In genomic region chr19:43875996-43876395, GRCm38 (mm10) we compare ENCODE assay signal across 12 mouse cellular contexts.
DNase-seq lines count a peak whose midpoint lies in the region; ATAC-seq and TF ChIP-seq lines count a peak whose summit lies in the region.
"Had no signal": no experiment of that assay in that cellular context is flagged by ENCODE, and none has a peak within 500 bp of the region (broad histone marks: within the 10 kb centered on the region; RNA-seq: fewer than 3 reads in every experiment).

No protein-coding gene starts in this region.

- H3K4me1 ChIP-seq in forebrain, embryonic 10.5 days, result peaks cover 52% of the 10 kb centered on the region
- H3K4me1 ChIP-seq in forebrain, embryonic 15.5 days, result peaks cover 44% of the 10 kb centered on the region
- peaks cover 31% of the 10 kb centered on the region for H3K4me1 ChIP-seq in lung, embryonic 14.5 days (ENCODE audit: insufficient read depth)
- peaks cover 24% of the 10 kb centered on the region for H3K4me1 ChIP-seq in limb, embryonic 10.5 days

- peaks cover 47% of the 10 kb centered on the region for H3K36me3 ChIP-seq in forebrain, embryonic 10.5 days (replicated peaks)
- H3K36me3 ChIP-seq in forebrain, embryonic 15.5 days, result peaks cover 6% of the 10 kb centered on the region; the same call in 1 of the 2 replicates
- H3K36me3 ChIP-seq in lung, embryonic 14.5 days (ENCODE audit: insufficient read depth), result peaks cover 43% of the 10 kb centered on the region
- peaks cover 46% of the 10 kb centered on the region for H3K36me3 ChIP-seq in limb, embryonic 10.5 days

- no peak for ATAC-seq in forebrain, embryonic 15.5 days (replicated peaks)
- ATAC-seq in lung, embryonic 14.5 days (ENCODE audit: insufficient read depth), result no peak

- H3K27me3 ChIP-seq in forebrain, embryonic 10.5 days (ENCODE audit: poor library complexity, severe bottlenecking), result no peaks in the 10 kb centered on the region
- H3K27me3 ChIP-seq in forebrain, embryonic 15.5 days, result no peaks in the 10 kb centered on the region
- no peaks in the 10 kb centered on the region for H3K27me3 ChIP-seq in lung, embryonic 14.5 days (ENCODE audit: insufficient read depth, low read length)
- H3K27me3 ChIP-seq in limb, embryonic 10.5 days (ENCODE audit: low read depth, poor library complexity, severe bottlenecking), result no peaks in the 10 kb centered on the region
- H3K27me3 ChIP-seq: embryonic facial prominence, embryonic 13.5 days; heart, embryonic 15.5 days; neural tube, embryonic 13.5 days had no signal

- H3K9ac ChIP-seq in forebrain, embryonic 15.5 days (replicated peaks), result no peak overlapping the region
- no peak overlapping the region for H3K9ac ChIP-seq in lung, embryonic 14.5 days
- H3K9ac ChIP-seq: embryonic facial prominence, embryonic 13.5 days; heart, embryonic 15.5 days; neural tube, embryonic 13.5 days had no signal

- peak overlapping the region; percentile 65; the same call in 1 of the 2 replicates for H3K27ac ChIP-seq in forebrain, embryonic 10.5 days
- H3K27ac ChIP-seq in forebrain, embryonic 15.5 days (replicated peaks), result no peak overlapping the region
- H3K27ac ChIP-seq in lung, embryonic 14.5 days (ENCODE audit: low read depth), result peak overlapping the region; percentile 54
- H3K27ac ChIP-seq in limb, embryonic 10.5 days, result no peak overlapping the region
- H3K27ac ChIP-seq: embryonic facial prominence, embryonic 13.5 days; heart, embryonic 15.5 days; macrophage; neural tube, embryonic 13.5 days had no signal

- peak overlapping the region; percentile 10; the same call in 1 of the 2 replicates for H3K4me3 ChIP-seq in forebrain, embryonic 10.5 days
- no peak overlapping the region for H3K4me3 ChIP-seq in forebrain, embryonic 15.5 days
- no peak overlapping the region for H3K4me3 ChIP-seq in lung, embryonic 14.5 days (ENCODE audit: low read depth, low read length)
- H3K4me3 ChIP-seq in limb, embryonic 10.5 days, result no peak overlapping the region
- H3K4me3 ChIP-seq: embryonic facial prominence, embryonic 13.5 days; heart, embryonic 15.5 days; neural tube, embryonic 13.5 days had no signal

- WGBS in forebrain, embryonic 10.5 days, result 19% methylated on average over 2 of the region's 2 CpGs
- 10% methylated on average over 2 of the region's 2 CpGs for WGBS in forebrain, embryonic 15.5 days
- 3% methylated on average over 2 of the region's 2 CpGs for WGBS in lung, embryonic 14.5 days
- 41% methylated on average over 2 of the region's 2 CpGs for WGBS in limb, embryonic 10.5 days

- TF ChIP-seq CTCF in lung, embryonic 14.5 days (IDR thresholded peaks at IDR 0.05; ENCODE audit: low read depth), result no peak

- H3K4me2 ChIP-seq in forebrain, embryonic 15.5 days (replicated peaks), result no peak overlapping the region
- H3K4me2 ChIP-seq in lung, embryonic 14.5 days, result peak overlapping the region; percentile 27
- H3K4me2 ChIP-seq: embryonic facial prominence, embryonic 13.5 days; heart, embryonic 15.5 days; neural tube, embryonic 13.5 days had no signal

- no peaks in the 10 kb centered on the region for H3K9me3 ChIP-seq in forebrain, embryonic 10.5 days
- H3K9me3 ChIP-seq in forebrain, embryonic 15.5 days, result no peaks in the 10 kb centered on the region
- H3K9me3 ChIP-seq in lung, embryonic 14.5 days (ENCODE audit: low read depth, low read length), result no peaks in the 10 kb centered on the region
- H3K9me3 ChIP-seq in limb, embryonic 10.5 days (replicated peaks), result no peaks in the 10 kb centered on the region
- H3K9me3 ChIP-seq: embryonic facial prominence, embryonic 13.5 days; heart, embryonic 15.5 days; neural tube, embryonic 13.5 days had no signal

- DNase-seq in forebrain, embryonic 10.5 days (ENCODE audit: extremely low spot score, low spot score), result no peak
- DNase-seq in urinary bladder, postnatal 14 days (ENCODE audit: low spot score), result peak; percentile 72
- no peak for DNase-seq in urinary bladder, postnatal 10 days (ENCODE audit: low spot score)
- DNase-seq in lung, embryonic 14.5 days, result peak; percentile 80
- DNase-seq in yolk sac, embryonic 10.5 days (ENCODE audit: low spot score), result peak; percentile 37
- no peak for DNase-seq in limb, embryonic 10.5 days (ENCODE audit: low spot score)
- DNase-seq in left cerebral cortex, adult 8-10 months (ENCODE audit: low spot score in 2 of 2), result no peak

Comparison
In these comparisons a context has a peak if more than half of its experiments do, and no peak if none do; other contexts are left out.
1. DNase-seq: peak in urinary bladder, postnatal 14 days (single experiment), lung, embryonic 14.5 days (single experiment) and yolk sac, embryonic 10.5 days (single experiment); none in forebrain, embryonic 10.5 days (single experiment), urinary bladder, postnatal 10 days (single experiment), limb, embryonic 10.5 days (single experiment) and left cerebral cortex, adult 8-10 months (0 of 2).
2. H3K27ac ChIP-seq: peak in forebrain, embryonic 10.5 days (single experiment) and lung, embryonic 14.5 days (single experiment); none in forebrain, embryonic 15.5 days (single experiment) and limb, embryonic 10.5 days (single experiment).